Mouse (Mus musculus) activated CD4-positive, CD25-positive, alpha-beta regulatory T cell, adult 4 months (primary cell): ENCODE data around the gene Brca2. TPM values are rescaled to one million over a fixed set of nuclear protein-coding genes. Genes with fewer than 3 reads are reported as not detected.

Experiments used
- ATAC-seq: one replicate; pipeline ENCODE4 v1.8.0; 2017
- polyA plus RNA-seq, 2 experiments: library from polyadenylated mRNA; unstranded; fragments of 100-300 nt; shearing (Covaris generic); gene quantifications; one replicate each; pipeline ENCODE4 v1.2.1; 2017

The Brca2 gene
- polyA plus RNA-seq, 2 experiments from 2014 or later: 8.6 to 9.4 TPM

GRCm38 (mm10) chr5:150599301-150600294, 77.2 kb downstream of the Brca2 start:
- no peak for ATAC-seq

- peak; percentile 87 for ATAC-seq
Observed at GRCm38 (mm10) chr5:150600554-150601440, 78.4 kb downstream of the Brca2 start.

- peak; percentile 4 for ATAC-seq
Observed at GRCm38 (mm10) chr5:150601441-150602230, 79.2 kb downstream of the Brca2 start.

- ATAC-seq: no peak
Observed at GRCm38 (mm10) chr5:150606131-150606530, 83.7 kb downstream of the Brca2 start.

GRCm38 (mm10) chr5:150607631-150608030, 85.2 kb downstream of the Brca2 start:
- no peak for ATAC-seq

GRCm38 (mm10) chr5:150611136-150611535, 88.7 kb downstream of the Brca2 start:
- ATAC-seq: no peak

- ATAC-seq: peak; percentile 100
Observed at GRCm38 (mm10) chr5:150611697-150612096, 89.3 kb downstream of the Brca2 start.

- ATAC-seq: no peak
Observed at GRCm38 (mm10) chr5:150614054-150614453, 91.6 kb downstream of the Brca2 start.

GRCm38 (mm10) chr5:150616216-150616615, 93.8 kb downstream of the Brca2 start:
- ATAC-seq: no peak

GRCm38 (mm10) chr5:150616731-150617130, 94.3 kb downstream of the Brca2 start:
- ATAC-seq: no peak

- no peak for ATAC-seq
Observed at GRCm38 (mm10) chr5:150618599-150619355, 96.3 kb downstream of the Brca2 start.

Other genes with a start within 250 kb of the Brca2 start
- gene Zar1l, start 4.5 kb upstream of the Brca2 start, polyA plus RNA-seq: not detected
- gene N4bp2l1, start 74.6 kb downstream of the Brca2 start, polyA plus RNA-seq: 10 to 100 TPM; 53.3 to 53.4 TPM
- 10 to 100 TPM; 51.6 to 75.1 TPM for gene N4bp2l2, start 143.6 kb downstream of the Brca2 start, polyA plus RNA-seq
- gene Pds5b, start 151.1 kb downstream of the Brca2 start, polyA plus RNA-seq: 10 to 100 TPM; 22.1 to 22.9 TPM